Mouse (Mus musculus): ENCODE results near the gene Mapk12. TPM values are rescaled to one million over a fixed set of nuclear protein-coding genes. Genes with fewer than 3 reads are reported as not detected.

The Mapk12 gene
- total and polyA plus RNA-seq, 3 experiments = 0.18 TPM; not detected in 2

GRCm38 (mm10) chr15:89184141-89184936, 43.8 kb upstream of the Mapk12 start:
- Histone ChIP-seq H3K4me1 (ENCODE audit: control insufficient read depth in 1 of 2, insufficient read depth in 2 of 2, low read length in 2 of 2) (no peaks in the 10 kb centered on the region), H3K36me3 (ENCODE audit: control insufficient read depth in 1 of 2, insufficient read depth in 2 of 2, low read length in 2 of 2) (no peaks in the 10 kb centered on the region), H3K27ac (ENCODE audit: control insufficient read depth, low read depth, low read length) (no peak overlapping the region), H3K9me3 (replicated peaks; ENCODE audit: insufficient read depth, low read length) (no peaks in the 10 kb centered on the region), H3K4me3 (ENCODE audit: control insufficient read depth in 1 of 2, insufficient read depth in 1 of 2, low read depth in 2 of 2, low read length in 2 of 2) (no peak overlapping the region), H3K79me2 (ENCODE audit: control insufficient read depth, insufficient read depth, low read length, poor library complexity) (no peaks in the 10 kb centered on the region), H3K27me3 (ENCODE audit: control insufficient read depth in 1 of 2, insufficient read depth in 2 of 2, low read length in 2 of 2) (no peaks in the 10 kb centered on the region), H3K9ac (ENCODE audit: control insufficient read depth, low read depth, low read length, poor library complexity, severe bottlenecking) (no peak overlapping the region)
- DNase-seq (ENCODE audit: low read depth, low spot score) = no peak
- TF ChIP-seq POLR2A (IDR thresholded peaks at IDR 0.05; ENCODE audit: control insufficient read depth in 1 of 2, insufficient read depth in 1 of 2, low read depth in 1 of 2, low read length in 2 of 2, poor library complexity in 1 of 2) = no peak
- TF ChIP-seq RAD21 (IDR thresholded peaks at IDR 0.05; ENCODE audit: low read depth, low read length) = no peak
- TF ChIP-seq SIN3A (IDR thresholded peaks at IDR 0.05; ENCODE audit: low read length) = no peak
- TF ChIP-seq TCF12 (IDR thresholded peaks at IDR 0.05; ENCODE audit: low read depth, low read length) = no peak
- TF ChIP-seq JUND (IDR thresholded peaks at IDR 0.05; ENCODE audit: low read depth, low read length) = no peak
- no peak for TF ChIP-seq SMC3 (IDR thresholded peaks at IDR 0.05; ENCODE audit: low read depth, low read length)

GRCm38 (mm10) chr15:89182842-89183241, 42.3 kb upstream of the Mapk12 start:
- Histone ChIP-seq H3K27ac (ENCODE audit: control insufficient read depth, low read depth, low read length) (no peak overlapping the region), H3K9me3 (replicated peaks; ENCODE audit: insufficient read depth, low read length) (no peaks in the 10 kb centered on the region), H3K4me1 (ENCODE audit: control insufficient read depth in 1 of 2, insufficient read depth in 2 of 2, low read length in 2 of 2) (peaks cover 0 to 4% of the 10 kb centered on the region in 2 experiments; a peak in 2 of 4 replicates), H3K4me3 (ENCODE audit: control insufficient read depth in 1 of 2, insufficient read depth in 1 of 2, low read depth in 2 of 2, low read length in 2 of 2) (no peak overlapping the region), H3K9ac (ENCODE audit: control insufficient read depth, low read depth, low read length, poor library complexity, severe bottlenecking) (no peak overlapping the region), H3K36me3 (ENCODE audit: control insufficient read depth in 1 of 2, insufficient read depth in 2 of 2, low read length in 2 of 2) (peaks cover 0 to 2% of the 10 kb centered on the region in 2 experiments; a peak in 1 of 4 replicates), H3K79me2 (ENCODE audit: control insufficient read depth, insufficient read depth, low read length, poor library complexity) (no peaks in the 10 kb centered on the region), H3K27me3 (ENCODE audit: control insufficient read depth in 1 of 2, insufficient read depth in 2 of 2, low read length in 2 of 2) (no peaks in the 10 kb centered on the region)
- TF ChIP-seq MEF2A (IDR thresholded peaks at IDR 0.05; ENCODE audit: extremely low read depth, insufficient replicate concordance, low read depth, low read length, poor library complexity, severe bottlenecking) (no peak), ZKSCAN1 (IDR thresholded peaks at IDR 0.05; ENCODE audit: low read depth, low read length) (no peak), JUND (IDR thresholded peaks at IDR 0.05; ENCODE audit: low read depth, low read length) (no peak), RCOR1 (IDR thresholded peaks at IDR 0.05; ENCODE audit: low read depth, low read length) (no peak), TCF12 (IDR thresholded peaks at IDR 0.05; ENCODE audit: low read depth, low read length) (no peak), RAD21 (IDR thresholded peaks at IDR 0.05; ENCODE audit: low read depth, low read length) (no peak)
- no peak for DNase-seq (ENCODE audit: low read depth, low spot score)

- H3K27ac ChIP-seq (ENCODE audit: control insufficient read depth, low read depth, low read length) = no peak overlapping the region
- H3K27me3 ChIP-seq (ENCODE audit: control insufficient read depth in 1 of 2, insufficient read depth in 2 of 2, low read length in 2 of 2) = no peaks in the 10 kb centered on the region
- H3K4me3 ChIP-seq (ENCODE audit: control insufficient read depth in 1 of 2, insufficient read depth in 1 of 2, low read depth in 2 of 2, low read length in 2 of 2) = no peak overlapping the region
- TF ChIP-seq ZMIZ1 (IDR thresholded peaks at IDR 0.05; ENCODE audit: low read depth, low read length) = no peak
- no peak for TF ChIP-seq CHD2 (IDR thresholded peaks at IDR 0.05; ENCODE audit: low read length)
- no peak for TF ChIP-seq E2F4 (IDR thresholded peaks at IDR 0.05; ENCODE audit: borderline replicate concordance, low read depth, low read length)
- TF ChIP-seq SMC3 (IDR thresholded peaks at IDR 0.05; ENCODE audit: low read depth, low read length) = no peak
- TF ChIP-seq ZKSCAN1 (IDR thresholded peaks at IDR 0.05; ENCODE audit: low read depth, low read length) = no peak
- no peak for TF ChIP-seq BHLHE40 (IDR thresholded peaks at IDR 0.05; ENCODE audit: borderline replicate concordance, low read depth, low read length)
- H3K79me2 ChIP-seq (ENCODE audit: control insufficient read depth, insufficient read depth, low read length, poor library complexity) = no peaks in the 10 kb centered on the region
- H3K36me3 ChIP-seq (ENCODE audit: control insufficient read depth in 1 of 2, insufficient read depth in 2 of 2, low read length in 2 of 2) = peaks cover 0 to 7% of the 10 kb centered on the region in 2 experiments; a peak in 2 of 4 replicates
- H3K9me3 ChIP-seq (replicated peaks; ENCODE audit: insufficient read depth, low read length) = no peaks in the 10 kb centered on the region
- no peak for DNase-seq (ENCODE audit: low read depth, low spot score)
- peaks cover 3 to 9% of the 10 kb centered on the region in 2 experiments; a peak in 3 of 4 replicates for H3K4me1 ChIP-seq (ENCODE audit: control insufficient read depth in 1 of 2, insufficient read depth in 2 of 2, low read length in 2 of 2)
- H3K9ac ChIP-seq (ENCODE audit: control insufficient read depth, low read depth, low read length, poor library complexity, severe bottlenecking) = no peak overlapping the region
Measured at GRCm38 (mm10) chr15:89182328-89182741, 41.8 kb upstream of the Mapk12 start.

Measured in MEL (cell line).